Mouse (Mus musculus) kidney, adult 2 months (tissue): ENCODE results near the gene Syt3. TPM values are rescaled to one million over a fixed set of nuclear protein-coding genes. Genes with fewer than 3 reads are reported as not detected.

Experiments
- DNase-seq: peaks from one replicate; pipeline ENCODE4 v3.0.0; 2021
- H3K27ac ChIP-seq: fragments of 200-500 bp; 2 replicates; pipeline ENCODE4 v1.5.1; 2012; ENCODE audit warnings: low read depth, low read length, control low read depth, inconsistent platforms; ENCODE audit not compliant: insufficient read depth
- H3K27me3 ChIP-seq: fragments of 200-500 bp; replicated peaks from 2 replicates; pipeline ENCODE4 v1.6.1; 2012; ENCODE audit warnings: mild to moderate bottlenecking, moderate library complexity, low read length, inconsistent platforms; ENCODE audit not compliant: control insufficient read depth, insufficient read depth
- H3K36me3 ChIP-seq: fragments of 200-500 bp; 2 replicates; pipeline ENCODE4 v1.6.1; 2012; ENCODE audit warnings: mild to moderate bottlenecking, moderate library complexity, low read length, inconsistent platforms; ENCODE audit not compliant: control insufficient read depth, insufficient read depth
- H3K4me1 ChIP-seq: fragments of 200-500 bp; 2 replicates; pipeline ENCODE4 v1.6.1; 2011; ENCODE audit warnings: low read length; ENCODE audit not compliant: control insufficient read depth, insufficient read depth
- H3K4me3 ChIP-seq: fragments of 200-500 bp; 2 replicates; pipeline ENCODE4 v1.5.1; 2011; ENCODE audit warnings: mild to moderate bottlenecking, low read depth, low read length, control low read depth; ENCODE audit not compliant: insufficient read depth
- CTCF ChIP-seq: fragments of 200-500 bp; conservative IDR thresholded peaks from 2 replicates; pipeline ENCODE4 v1.5.1; 2011; ENCODE audit warnings: low read depth, mild to moderate bottlenecking, control low read depth, low read length, moderate library complexity, mixed read lengths; ENCODE audit not compliant: insufficient read depth, insufficient read length
- POLR2A ChIP-seq: fragments of 200-500 bp; IDR thresholded peaks from one replicate; pipeline ENCODE4 v1.6.1; 2011; ENCODE audit warnings: low read depth, low read length, control low read depth
- WGBS: fragments of 180-500 bp; shearing (Covaris S2); methylation state at CpG from one replicate; pipeline ENCODE4 v1.1.7; 2018; 5-methylcytosine and 5-hydroxymethylcytosine counted together
- polyA plus RNA-seq: library from polyadenylated mRNA; depleted of rRNA; stranded (reverse); fragments of >200 nt; gene quantifications from 2 replicates; pipeline ENCODE4 v1.2.3, GENCODE M21; 2012

The Syt3 gene
- polyA plus RNA-seq, 1 experiment = 12.0 TPM

DNA sequence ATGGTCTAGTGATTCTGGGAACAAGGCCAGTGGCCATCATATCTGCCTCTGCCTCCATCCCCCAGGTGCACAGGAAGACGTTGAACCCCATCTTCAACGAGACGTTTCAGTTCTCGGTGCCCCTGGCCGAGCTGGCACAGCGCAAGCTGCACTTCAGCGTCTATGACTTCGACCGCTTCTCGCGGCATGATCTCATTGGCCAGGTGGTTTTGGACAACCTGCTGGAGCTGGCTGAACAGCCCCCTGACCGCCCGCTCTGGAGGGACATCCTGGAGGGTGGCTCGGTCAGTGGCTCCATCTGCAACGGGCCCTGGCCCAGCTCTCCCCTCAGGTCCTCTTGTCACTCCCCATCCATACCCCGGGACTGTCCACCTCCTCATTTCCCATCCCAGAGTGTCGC, 9.4 kb downstream of the Syt3 start:
- DNase-seq = no peak
- TF ChIP-seq POLR2A (no peak), CTCF (no peak)
- H3K4me1 ChIP-seq = no peaks in the 10 kb centered on the region
- no peaks in the 10 kb centered on the region for H3K27me3 ChIP-seq
- H3K27ac ChIP-seq = no peak overlapping the region
- WGBS = 87% methylated on average over 17 of the region's 17 CpGs
- H3K36me3 ChIP-seq = no peaks in the 10 kb centered on the region
- no peak overlapping the region for H3K4me3 ChIP-seq

GRCm38 (mm10) chr7:44398570-44398969, 14.7 kb downstream of the Syt3 start:
- Histone ChIP-seq H3K27me3 (no peaks in the 10 kb centered on the region), H3K36me3 (no peaks in the 10 kb centered on the region), H3K4me3 (no peak overlapping the region), H3K27ac (no peak overlapping the region), H3K4me1 (no peaks in the 10 kb centered on the region)
- WGBS = 23% methylated on average over 3 of the region's 3 CpGs
- TF ChIP-seq CTCF = peak; percentile 81
- TF ChIP-seq POLR2A = no peak
- peak; percentile 63 for DNase-seq

- Histone ChIP-seq H3K4me3 (no peak overlapping the region), H3K4me1 (no peaks in the 10 kb centered on the region), H3K36me3 (no peaks in the 10 kb centered on the region), H3K27me3 (no peaks in the 10 kb centered on the region), H3K27ac (no peak overlapping the region)
- TF ChIP-seq CTCF (no peak), POLR2A (no peak)
- 77% methylated on average over 6 of the region's 6 CpGs for WGBS
- no peak for DNase-seq
Measured at GRCm38 (mm10) chr7:44401673-44402072, 17.8 kb downstream of the Syt3 start.

DNA sequence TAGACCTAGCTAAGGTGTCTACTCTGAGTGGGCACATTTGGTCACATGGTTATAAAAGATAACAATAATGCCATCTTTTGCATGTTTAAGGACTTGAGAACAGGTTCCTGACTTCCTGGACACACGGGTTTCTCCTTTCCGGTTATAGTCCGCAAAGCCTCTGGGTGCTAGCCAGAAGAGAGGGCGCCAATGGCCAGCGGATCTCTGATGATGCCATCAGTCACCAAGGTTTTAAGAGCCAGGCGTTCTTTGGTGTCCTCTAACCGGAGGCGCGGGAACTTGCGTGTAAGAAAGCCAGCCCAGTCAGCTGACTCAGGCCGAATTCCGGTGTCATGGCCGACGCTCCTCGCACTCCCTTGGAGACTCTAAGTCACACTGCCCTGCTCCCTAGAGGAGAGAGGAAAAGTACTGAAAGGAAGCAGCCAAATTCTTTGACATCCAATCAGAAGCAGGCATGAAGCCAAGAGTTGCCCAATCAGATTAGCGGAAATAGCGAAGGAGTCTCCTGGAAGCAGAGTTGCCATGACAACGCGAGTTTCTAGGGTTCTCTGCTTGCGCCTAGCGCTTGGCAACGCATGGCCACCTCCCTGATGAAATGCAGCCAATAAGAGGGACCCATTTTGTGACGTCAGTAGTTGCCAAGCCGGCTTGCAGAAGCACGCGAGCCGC, 21.6 kb downstream of the Syt3 start:
- Histone ChIP-seq H3K4me1 (no peaks in the 10 kb centered on the region), H3K36me3 (no peaks in the 10 kb centered on the region), H3K27ac (no peak overlapping the region), H3K27me3 (no peaks in the 10 kb centered on the region), H3K4me3 (peak overlapping the region; percentile 37)
- TF ChIP-seq CTCF (no peak), POLR2A (no peak)
- peak; percentile 92 for DNase-seq
- WGBS = 1% methylated on average over 27 of the region's 27 CpGs

DNA sequence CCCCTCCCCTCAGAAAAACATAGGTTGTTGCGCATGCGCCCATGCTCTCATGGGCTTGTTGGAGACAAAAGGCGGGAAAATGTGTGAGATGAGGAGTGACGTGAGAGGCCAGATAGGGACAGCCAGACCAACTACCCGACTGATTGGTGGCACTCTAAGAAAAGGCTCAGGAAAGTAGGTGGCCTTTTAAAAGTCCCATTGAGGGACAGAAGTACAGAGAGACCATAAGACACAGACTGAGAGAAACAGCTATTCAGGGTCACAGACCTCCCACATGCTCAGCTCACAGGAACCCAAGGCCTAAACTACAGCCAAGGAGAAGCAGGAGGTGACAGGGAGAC, 22.1 kb downstream of the Syt3 start:
- 5% methylated on average over 5 of the region's 5 CpGs for WGBS
- Histone ChIP-seq H3K36me3 (no peaks in the 10 kb centered on the region), H3K4me1 (no peaks in the 10 kb centered on the region), H3K27me3 (no peaks in the 10 kb centered on the region), H3K4me3 (no peak overlapping the region), H3K27ac (no peak overlapping the region)
- DNase-seq = no peak
- no peak for TF ChIP-seq POLR2A
- no peak for TF ChIP-seq CTCF

- Histone ChIP-seq H3K36me3 (no peaks in the 10 kb centered on the region), H3K27ac (no peak overlapping the region), H3K4me3 (no peak overlapping the region), H3K4me1 (no peaks in the 10 kb centered on the region), H3K27me3 (no peaks in the 10 kb centered on the region)
- 87% methylated on average over 4 of the region's 4 CpGs for WGBS
- no peak for TF ChIP-seq POLR2A
- no peak for TF ChIP-seq CTCF
- DNase-seq = no peak
Measured at GRCm38 (mm10) chr7:44411144-44411543, 27.2 kb downstream of the Syt3 start.

DNA sequence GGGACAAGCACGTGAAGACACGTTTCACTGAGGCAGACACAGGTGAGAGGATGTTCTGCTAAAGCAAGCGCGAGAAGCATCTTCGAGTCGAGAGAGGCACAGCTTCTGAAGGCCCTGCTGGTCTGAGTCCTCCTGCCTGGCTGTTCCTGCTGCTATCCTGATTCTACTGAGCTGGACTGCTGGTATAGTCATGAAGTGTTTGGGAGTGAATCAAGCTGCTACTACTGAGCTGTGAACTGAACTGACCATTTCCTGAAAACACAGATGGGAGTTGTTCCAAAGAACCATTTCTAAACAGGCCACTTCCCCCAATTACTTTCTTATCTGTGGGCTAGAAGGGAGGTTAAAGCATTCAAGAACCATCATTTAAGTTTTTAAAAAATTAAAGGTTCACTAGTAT, 29.4 kb downstream of the Syt3 start:
- no peak overlapping the region for H3K27ac ChIP-seq
- H3K27me3 ChIP-seq = no peaks in the 10 kb centered on the region
- DNase-seq = no peak
- H3K4me1 ChIP-seq = no peaks in the 10 kb centered on the region
- 78% methylated on average over 6 of the region's 6 CpGs for WGBS
- H3K4me3 ChIP-seq = no peak overlapping the region
- no peak for TF ChIP-seq CTCF
- TF ChIP-seq POLR2A = no peak
- H3K36me3 ChIP-seq = no peaks in the 10 kb centered on the region
